Mouse (Mus musculus): ENCODE results near the gene Serpinf2. TPM values are rescaled to one million over a fixed set of nuclear protein-coding genes. Genes with fewer than 3 reads are reported as not detected.

The Serpinf2 gene
- polyA plus RNA-seq (2017; shearing (Covaris generic)), result not detected

GRCm38 (mm10) chr11:75439363-75439762 lies at the start of gene Serpinf2:
Gene Serpinf2, minus strand, starts transcription at chr11:75439591.
- ATAC-seq, result no peak

GRCm38 (mm10) chr11:75487496-75487895 lies 48.1 kb upstream of the Serpinf2 start:
- no peak for ATAC-seq

- ATAC-seq, result peak; percentile 100
These were observed 47.4 kb upstream of the Serpinf2 start, which contains the start of gene Prpf8 for GRCm38 (mm10) chr11:75486601-75487285. Gene Prpf8, plus strand, starts transcription at chr11:75486816.

GRCm38 (mm10) chr11:75486192-75486591 lies 46.8 kb upstream of the Serpinf2 start:
- no peak for ATAC-seq

- ATAC-seq, result no peak
These were observed 34.0 kb upstream of the Serpinf2 start for GRCm38 (mm10) chr11:75473376-75473775.

- ATAC-seq, result peak; percentile 85
These were observed 33.2 kb upstream of the Serpinf2 start for GRCm38 (mm10) chr11:75472469-75473081.

- no peak for ATAC-seq
These were observed 31.3 kb upstream of the Serpinf2 start for GRCm38 (mm10) chr11:75470675-75471074.

- ATAC-seq, result no peak
These were observed 29.9 kb upstream of the Serpinf2 start for GRCm38 (mm10) chr11:75469261-75469660.

- no peak for ATAC-seq
These were observed 29.0 kb upstream of the Serpinf2 start for GRCm38 (mm10) chr11:75468410-75468809.

GRCm38 (mm10) chr11:75467512-75468215 lies 28.3 kb upstream of the Serpinf2 start:
- peak; percentile 51 for ATAC-seq

GRCm38 (mm10) chr11:75466731-75467505 lies 27.5 kb upstream of the Serpinf2 start:
- no peak for ATAC-seq

- no peak for ATAC-seq
These were observed 25.7 kb upstream of the Serpinf2 start for GRCm38 (mm10) chr11:75465051-75465450.

GRCm38 (mm10) chr11:75464417-75464816 lies 25.0 kb upstream of the Serpinf2 start:
- ATAC-seq, result no peak

GRCm38 (mm10) chr11:75463624-75464023 lies 24.2 kb upstream of the Serpinf2 start:
- ATAC-seq, result no peak

GRCm38 (mm10) chr11:75462865-75463336 lies 23.5 kb upstream of the Serpinf2 start:
- no peak for ATAC-seq

GRCm38 (mm10) chr11:75462253-75462783 lies 22.9 kb upstream of the Serpinf2 start:
- ATAC-seq, result no peak

GRCm38 (mm10) chr11:75461743-75462252 lies 22.4 kb upstream of the Serpinf2 start:
- ATAC-seq, result no peak

GRCm38 (mm10) chr11:75460844-75461742 lies 21.7 kb upstream of the Serpinf2 start, which contains the start of gene Tlcd2:
Gene Tlcd2, plus strand, starts transcription at chr11:75461715.
- ATAC-seq, result peak; percentile 85

GRCm38 (mm10) chr11:75460103-75460843 lies 20.9 kb upstream of the Serpinf2 start:
- ATAC-seq, result peak; percentile 44

- no peak for ATAC-seq
These were observed 20.3 kb upstream of the Serpinf2 start for GRCm38 (mm10) chr11:75459751-75460102.
